Mouse (Mus musculus) neutrophil, adult 5-6 weeks (primary cell): ENCODE results near the gene Zcchc7. TPM values are rescaled to one million over a fixed set of nuclear protein-coding genes. Genes with fewer than 3 reads are reported as not detected.
"Not testable (repeated sequence)": the region's sequence is repeated elsewhere in the genome, so short reads cannot be mapped to it uniquely, and the experiment has no call there.

ENCODE experiments used
- ATAC-seq: fragments of 151-379, 151-347 bp; 2 replicates; pipeline ENCODE4 v1.8.0; 2017; ENCODE audit warnings: mild to moderate bottlenecking, moderate TSS enrichment; ENCODE audit not compliant: insufficient number of reproducible peaks, poor library complexity, low FRiP score, severe bottlenecking; ENCODE audit errors: extremely low read depth
- total RNA-seq: library from RNA; stranded (forward); fragments of 200-1000 nt; gene quantifications from 2 replicates; pipeline ENCODE4 v1.2.3, GENCODE M21; 2017

Gene Zcchc7
- total RNA-seq, 1 experiment from 2014 or later, result 249 TPM

DNA sequence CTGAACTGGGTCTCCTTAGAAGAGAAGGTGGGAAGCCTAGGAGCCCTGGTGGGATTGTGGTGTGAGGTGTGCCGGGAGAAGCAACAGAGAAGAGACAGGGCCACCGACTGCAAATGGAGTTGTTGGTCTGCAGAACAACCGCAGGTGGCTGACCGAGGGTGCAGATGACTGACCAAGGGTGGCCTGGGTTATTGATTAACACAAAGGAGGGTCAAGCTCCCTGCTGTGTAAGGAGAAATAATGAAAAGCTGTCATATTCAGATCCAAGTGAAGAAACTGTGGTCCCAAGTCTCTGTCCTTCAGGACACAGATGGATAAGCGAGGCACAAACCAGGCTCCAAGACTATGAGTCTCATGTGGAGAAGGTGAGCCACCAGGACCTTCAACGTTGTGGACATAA is 187.8 kb downstream of the Zcchc7 start:
- no peak for ATAC-seq

DNA sequence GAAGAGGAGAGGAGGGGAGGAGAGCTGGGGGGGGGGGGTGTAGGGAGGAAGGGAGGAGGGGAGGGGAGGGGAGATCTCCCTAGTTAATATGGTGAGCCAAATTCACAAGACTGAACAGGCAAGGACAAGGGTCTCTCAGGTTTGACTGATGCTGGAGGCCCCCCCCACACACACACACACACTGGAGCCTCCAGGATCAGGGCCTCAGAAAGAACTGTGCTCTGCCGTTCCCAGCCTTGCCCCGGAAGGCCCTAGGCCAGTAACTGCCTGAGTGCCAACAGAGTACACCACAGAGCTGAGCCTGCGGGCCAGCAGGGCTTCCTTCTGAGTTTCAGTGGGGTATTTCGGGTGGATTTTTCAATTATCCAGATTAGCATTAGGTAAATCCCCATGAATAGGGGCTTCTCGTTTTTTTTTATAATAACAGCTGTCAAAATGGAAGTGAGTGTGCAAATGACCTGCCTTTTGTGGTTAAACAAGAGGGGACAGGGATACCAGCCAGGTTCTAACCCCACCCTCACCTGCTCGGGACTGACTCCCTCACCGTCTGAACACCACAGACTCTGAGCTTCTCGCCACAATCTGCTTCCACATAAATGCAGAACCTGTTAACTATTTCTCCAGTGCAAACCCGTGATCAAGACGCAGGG is 188.9 kb downstream of the Zcchc7 start:
- ATAC-seq, result peak; percentile 23

DNA sequence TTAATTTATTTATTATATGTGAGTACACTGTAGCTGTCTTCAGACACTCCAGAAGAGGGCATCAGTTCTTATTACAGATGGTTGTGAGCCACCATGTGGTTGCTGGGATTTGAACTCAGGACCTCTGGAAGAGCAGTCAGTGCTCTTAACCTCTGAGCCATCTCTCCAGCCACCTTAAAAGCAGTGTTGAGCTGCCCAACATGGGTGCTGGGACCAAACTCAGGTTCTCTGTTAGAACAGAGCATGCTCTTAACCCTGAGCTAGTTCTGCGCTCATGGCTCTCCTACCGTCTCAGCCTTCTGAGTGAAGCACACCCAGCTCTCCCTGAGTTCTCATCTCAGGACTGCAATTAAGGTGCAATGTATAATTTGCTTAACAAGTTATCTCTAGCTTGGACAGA is 190.4 kb downstream of the Zcchc7 start:
- ATAC-seq, result not testable (repeated sequence)

DNA sequence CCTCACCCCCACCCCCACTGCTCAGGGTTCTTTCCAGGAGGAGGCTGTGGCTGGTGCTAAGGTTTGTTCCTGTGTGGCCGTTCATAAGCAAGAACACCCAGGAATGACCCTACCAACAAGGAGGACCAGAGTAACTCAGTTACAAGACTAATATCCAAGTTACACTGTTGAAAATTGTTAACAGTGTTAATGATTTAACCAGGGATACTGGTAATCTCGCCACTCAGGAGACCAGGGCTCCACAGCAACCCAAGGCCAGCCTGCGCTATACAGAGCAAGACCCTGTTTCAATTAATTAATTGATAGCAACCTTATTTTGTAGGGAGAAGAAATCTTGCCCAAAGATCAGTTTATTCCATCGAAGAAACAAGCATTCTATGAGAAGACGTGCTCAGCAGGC is 191.8 kb downstream of the Zcchc7 start:
- no peak for ATAC-seq

DNA sequence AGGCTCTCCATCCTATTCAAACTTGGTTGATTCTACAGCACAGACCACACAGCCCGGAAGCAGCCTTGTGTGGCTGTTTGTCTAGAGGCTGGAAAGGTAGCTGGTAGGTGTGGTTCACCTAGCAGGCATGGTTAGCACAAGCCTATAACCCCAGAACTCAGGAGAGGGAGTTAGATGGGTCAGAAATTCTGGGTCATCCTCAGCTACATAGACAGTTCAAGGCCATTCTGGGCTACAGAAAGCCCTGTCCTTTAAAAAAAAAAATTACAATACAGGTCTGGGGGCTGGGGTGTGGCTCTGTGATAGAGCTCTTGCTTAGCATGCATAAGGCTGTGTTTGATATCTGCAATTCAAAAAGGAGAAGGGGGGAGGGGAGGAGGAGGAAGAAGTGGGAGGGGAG is 192.6 kb downstream of the Zcchc7 start:
- no peak for ATAC-seq

DNA sequence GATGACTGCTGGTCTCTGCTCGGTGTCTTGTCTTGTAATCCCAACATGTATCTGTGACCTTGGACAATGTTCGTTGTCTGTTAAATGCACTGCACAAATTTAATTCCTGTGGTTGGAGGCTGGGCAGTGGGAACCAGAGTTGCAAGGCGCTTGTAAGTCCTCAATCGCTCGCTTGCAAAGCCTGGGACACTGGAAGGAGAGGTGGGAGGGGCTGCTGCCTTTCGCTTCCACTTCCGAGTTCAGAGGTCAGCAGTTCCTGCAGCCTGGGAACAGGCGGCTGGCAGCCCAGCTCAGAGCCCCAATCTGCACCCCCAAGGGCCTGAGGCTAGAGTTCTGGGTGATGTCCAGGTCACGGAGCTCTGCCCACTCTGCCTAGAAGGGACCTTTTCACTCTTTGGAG is 197.4 kb downstream of the Zcchc7 start:
- ATAC-seq, result no peak

DNA sequence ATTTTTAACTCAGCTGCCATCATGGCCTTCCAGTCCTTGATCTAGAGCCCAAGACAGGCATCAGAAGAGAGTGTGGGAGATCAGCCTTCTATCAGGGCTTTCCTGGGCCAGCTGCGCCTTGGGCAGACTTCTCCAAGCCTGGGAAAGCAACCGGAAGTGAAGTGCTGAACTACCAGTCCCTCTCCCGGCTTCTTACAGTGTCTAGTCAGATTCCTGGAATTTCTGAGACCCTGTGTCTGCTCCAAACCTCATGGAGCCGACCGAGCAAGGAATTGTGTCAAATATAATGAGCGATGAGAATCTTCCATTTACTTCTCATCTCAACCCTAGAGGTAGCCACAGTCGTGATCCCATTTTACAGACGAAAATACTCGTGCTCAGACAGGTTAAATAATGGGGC is 203.1 kb downstream of the Zcchc7 start:
- no peak for ATAC-seq

DNA sequence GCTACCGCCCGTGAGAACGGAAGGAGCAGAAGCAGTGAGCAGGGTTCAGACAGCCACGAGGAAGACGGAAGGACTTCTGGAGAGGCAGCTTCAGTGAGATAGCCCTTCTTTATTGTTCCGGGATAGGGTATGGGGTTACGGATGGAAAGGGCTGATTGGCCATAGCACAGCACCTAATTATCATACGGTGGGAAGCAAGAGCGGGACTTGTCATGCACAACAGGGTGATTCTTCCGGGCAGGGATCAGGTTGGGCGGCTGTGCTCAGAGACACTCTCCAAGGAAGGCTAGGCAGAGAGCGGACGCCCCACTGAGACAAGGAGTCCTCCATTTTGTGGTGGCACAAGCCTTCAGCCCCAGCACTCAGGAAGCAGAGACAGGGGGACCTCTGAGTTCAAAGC is 203.5 kb downstream of the Zcchc7 start:
- ATAC-seq, result no peak

DNA sequence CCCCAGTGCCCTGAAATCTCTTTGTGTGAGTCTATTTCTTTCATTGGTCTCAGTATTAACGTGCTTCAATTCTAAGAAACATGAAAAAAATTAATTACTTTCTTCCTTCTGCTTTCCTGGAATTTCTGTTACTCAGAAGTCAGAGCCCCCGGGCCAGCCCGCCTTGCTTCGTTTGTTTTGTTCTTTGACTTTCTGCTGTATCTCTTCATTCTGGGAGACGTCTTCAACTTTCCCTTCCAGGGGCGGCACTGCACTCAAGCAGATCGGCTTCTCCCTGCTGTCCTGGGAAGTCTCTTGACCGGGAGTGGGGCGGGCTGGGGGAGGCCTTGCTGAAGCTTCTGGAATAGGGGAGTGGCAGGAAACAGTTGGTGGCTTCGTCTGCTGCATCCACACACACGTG is 207.5 kb downstream of the Zcchc7 start:
- no peak for ATAC-seq

DNA sequence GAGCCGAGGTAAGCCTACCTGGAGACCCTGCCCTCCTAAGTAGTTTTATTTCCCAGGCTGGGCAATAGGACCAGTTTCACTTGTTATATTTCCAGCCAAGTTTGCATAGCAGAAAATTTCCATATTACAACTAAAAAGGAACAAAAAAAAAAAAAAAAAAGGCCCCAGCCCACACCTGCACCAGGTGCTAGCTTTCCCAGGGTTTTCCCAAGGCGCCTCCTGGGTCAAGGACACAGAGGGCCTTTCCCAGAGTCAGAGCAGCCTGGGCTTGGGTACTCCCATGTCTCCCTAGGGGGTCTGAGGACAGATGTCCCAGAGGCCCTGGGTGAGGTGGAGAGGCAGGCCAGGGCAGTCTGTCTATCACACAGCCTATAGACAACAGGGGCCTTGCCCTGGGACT is 209.5 kb downstream of the Zcchc7 start:
- ATAC-seq, result no peak

DNA sequence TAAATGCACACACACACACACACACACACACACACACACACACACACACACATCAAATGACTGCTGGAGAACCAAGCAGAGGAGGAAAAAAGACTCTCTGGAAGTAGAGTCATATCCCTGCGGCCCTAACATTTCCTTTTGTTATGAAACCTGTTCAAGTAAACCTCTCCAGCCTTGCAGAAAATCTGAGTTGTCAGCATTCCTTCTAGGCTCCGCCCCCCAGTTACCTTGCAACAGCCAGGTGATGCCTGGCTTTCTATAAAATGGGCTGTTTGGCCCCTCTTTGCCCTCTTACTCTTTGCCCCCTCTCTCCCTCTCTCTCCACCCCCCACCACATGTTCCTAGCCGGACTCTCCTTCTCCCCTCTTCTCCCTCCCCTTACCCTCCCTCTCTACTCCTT is 210.1 kb downstream of the Zcchc7 start:
- ATAC-seq, result no peak

DNA sequence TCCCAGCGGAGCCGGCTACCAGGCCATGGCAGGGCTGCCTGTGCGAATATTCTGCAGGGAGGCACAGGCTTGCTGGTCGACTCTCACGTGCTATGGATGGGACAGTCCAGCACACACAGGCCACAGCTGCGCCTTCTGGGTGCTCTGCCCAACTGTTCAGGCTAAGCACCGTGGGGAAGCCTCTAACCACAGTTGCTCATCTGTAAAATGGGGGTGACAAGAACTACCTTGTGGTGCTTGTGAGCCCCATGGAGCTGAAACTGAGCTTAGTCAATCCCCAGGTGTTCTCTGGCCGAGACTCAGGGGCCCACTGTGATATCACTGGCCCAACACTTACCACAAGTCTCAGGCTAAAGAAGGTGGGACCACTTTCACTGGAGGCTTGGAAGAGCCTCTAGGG is 211.7 kb downstream of the Zcchc7 start:
- peak; percentile 49; the same call in 1 of the 2 replicates for ATAC-seq

DNA sequence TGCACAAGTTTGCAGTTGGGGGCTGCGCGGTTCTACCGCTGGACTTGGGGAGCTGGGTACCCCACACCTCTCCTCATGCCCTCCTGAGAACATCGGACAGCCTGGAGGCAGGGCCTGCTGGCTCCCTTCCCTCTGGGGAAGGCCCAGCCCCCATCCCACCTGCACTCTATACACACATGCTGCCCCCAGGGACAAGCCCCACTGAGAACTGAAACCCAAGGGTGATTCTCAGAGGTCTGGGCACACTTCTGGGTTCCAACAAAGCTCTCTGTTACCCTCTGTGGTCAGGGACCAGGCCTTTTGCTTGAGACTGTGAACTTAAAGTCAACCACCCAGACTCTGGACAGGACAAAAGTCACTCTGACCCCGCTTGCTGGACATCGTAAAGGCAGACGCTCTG is 214.4 kb downstream of the Zcchc7 start:
- peak; percentile 35; the same call in 1 of the 2 replicates for ATAC-seq

DNA sequence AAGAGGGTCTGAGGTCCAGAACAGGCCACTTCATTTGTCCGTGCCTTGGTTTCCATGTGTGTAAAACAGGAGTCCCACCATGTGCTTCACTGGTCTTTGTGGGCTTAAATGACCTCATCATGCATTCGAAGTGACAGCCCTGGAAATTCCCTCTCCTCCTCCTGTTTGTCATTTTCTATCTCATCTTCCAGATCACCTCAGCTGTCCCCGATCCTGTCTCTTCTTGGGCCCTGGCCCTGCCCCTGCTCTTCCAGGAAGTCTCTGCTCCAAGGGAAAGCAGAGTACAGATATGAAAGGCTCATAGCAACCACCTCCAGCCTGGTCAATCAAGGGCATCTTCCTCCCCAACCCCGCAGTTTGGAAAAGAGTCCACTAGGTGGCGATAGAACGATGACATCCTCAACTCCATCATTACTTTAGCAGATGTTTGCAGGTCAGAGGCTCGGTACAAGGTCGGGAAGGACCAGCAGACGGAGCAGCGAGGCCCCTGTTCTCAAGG is 215.0 kb downstream of the Zcchc7 start:
- ATAC-seq, result peak; percentile 48

DNA sequence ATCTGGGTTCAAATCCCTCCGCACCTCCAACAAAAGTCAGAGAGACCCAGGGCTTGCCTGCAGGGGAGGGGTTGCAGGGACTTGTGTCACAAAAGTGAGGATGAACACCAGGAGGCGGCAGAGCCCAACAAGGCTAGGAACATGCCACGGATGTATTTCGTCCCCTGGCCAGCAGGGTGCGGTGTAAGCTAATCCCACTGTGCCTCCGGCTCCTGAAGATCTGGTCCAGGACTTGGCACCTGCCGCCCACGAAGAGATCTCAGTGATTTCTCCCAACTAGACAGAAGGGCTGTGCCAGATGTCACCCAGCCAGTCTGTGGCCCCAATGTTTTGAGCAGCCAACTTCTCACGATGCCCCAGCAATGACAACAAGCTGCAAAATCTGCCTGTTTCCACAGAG is 217.8 kb downstream of the Zcchc7 start:
- peak; percentile 76 for ATAC-seq

DNA sequence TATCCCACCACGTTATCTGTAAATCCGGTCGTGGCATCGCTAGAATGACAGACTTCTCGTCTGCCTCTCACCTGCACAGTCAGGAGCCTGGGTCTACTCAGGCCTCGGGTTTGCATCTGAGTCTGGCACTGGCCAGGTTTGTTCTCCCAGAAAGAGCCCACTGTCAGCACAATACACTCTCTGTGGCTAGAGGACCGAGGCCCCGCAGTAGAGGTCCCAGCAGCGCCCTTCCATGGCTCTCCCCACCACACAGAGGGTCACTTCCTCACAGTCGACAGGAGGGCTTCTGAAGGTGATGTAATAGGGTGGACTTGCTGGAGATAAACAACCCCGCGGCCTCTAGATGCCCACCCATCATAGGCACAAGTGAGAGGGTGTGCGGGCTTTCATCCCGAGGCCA is 218.2 kb downstream of the Zcchc7 start:
- no peak for ATAC-seq

DNA sequence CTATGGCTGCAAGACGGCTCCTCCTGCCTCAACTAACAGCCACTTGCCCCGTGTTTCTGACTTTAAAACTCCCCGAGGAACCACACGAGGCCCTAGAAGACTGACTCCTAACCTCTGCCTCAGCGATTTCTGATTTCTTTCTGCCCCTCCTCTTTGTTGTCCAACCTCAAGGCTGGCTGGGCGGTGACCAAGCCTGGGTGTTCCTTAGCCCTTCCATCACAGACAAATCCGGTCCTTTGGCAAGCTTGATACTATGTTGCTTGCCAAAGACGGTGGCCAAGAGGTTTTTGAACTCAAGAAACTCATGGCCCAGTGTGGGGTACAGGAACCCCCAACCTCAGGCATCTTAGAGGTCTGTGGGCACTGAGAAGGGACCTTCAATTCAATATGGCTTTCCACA is 218.7 kb downstream of the Zcchc7 start:
- no peak for ATAC-seq

DNA sequence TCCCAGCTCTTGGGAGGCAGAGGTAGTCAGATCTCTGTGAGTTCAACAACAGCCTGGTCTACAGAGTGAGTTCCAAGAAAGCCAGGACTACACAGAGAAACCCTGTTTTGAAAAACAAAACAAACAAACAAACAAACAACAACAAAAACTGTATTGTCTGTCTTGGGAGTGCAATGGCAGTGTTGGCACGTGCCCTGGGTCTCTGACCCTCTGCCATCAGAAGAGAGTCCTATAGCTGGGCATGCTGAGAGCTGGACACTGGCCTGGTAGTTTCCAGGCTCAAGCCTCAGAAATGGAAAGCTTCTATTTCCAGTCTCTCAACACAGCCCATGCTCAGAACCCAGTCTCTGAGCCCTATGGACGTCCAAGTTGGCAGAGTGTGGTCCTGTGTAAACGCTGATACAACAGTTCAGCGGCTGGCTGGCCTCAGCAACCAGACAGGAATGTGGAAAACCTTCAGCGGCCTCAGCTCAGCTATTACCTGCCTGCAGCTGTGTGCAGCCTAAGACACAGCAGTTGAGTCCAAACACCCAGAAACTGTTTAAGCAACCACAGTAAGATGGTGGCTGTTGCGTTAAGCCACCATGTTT is 220.4 kb downstream of the Zcchc7 start:
- ATAC-seq, result no peak

DNA sequence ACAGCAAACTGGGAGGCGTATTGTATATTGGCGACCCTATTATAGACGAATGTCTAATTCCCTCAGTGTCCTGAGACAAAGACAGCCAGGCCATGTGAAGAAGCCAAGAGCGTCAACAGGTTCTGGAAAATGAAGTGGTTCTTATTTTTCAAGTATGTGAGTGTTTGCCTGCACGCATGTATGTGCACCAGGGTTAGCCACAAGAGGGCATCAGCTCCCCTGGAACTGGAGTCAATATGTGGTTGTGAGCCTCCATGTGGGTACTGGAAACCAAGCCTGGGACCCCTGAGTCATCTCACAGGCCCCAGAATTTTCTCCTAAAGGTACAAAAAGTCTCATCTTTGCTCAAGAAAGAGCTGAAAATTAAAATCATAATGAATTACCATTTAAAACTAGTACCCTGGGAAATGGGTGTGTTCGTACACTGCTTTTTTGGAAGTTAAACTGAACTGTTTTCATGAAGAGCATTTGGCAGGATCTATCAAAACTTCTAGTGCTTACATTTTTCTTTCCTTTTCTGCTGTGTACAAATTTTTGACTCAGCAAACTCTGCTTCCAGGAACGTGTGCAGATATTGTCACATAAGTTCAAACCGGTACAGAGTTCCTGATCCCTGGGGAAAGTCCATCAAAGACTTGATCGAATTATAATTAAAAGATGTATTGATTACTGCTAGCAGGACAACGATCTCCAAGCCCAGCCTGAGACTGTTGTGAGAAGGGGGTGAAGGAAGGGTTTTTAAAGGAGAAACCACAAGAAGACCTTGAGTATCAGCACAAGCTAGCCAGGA is 221.4 kb downstream of the Zcchc7 start:
- ATAC-seq, result no peak

DNA sequence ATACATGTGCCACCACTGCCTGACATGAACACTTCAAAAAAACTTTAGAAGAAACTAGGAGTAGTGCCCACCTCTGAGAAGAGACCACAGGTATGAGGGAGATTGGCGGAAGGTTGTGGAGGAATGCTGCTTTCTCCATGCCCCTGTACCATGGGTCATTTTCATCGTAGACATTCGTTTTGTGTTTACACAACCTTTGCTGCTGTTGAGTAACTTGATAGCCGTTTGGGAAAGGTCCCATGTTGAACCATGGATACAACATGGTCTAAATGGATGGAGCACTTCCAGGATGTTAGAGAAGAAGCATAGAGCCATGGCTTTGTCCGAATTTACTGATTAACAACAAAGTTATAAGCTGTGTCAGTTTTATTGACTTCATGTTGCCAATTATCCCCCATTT is 222.5 kb downstream of the Zcchc7 start:
- no peak for ATAC-seq
